Mouse (Mus musculus): ENCODE data around the gene Ankfn1. TPM values are rescaled to one million over a fixed set of nuclear protein-coding genes. Genes with fewer than 3 reads are reported as not detected.

The Ankfn1 gene
- polyA plus RNA-seq, 1 experiment from 2014 or later, result not detected

- Histone ChIP-seq H3K4me2 (no peak overlapping the region), H3K9ac (no peak overlapping the region), H3K27me3 (replicated peaks) (no peaks in the 10 kb centered on the region; the same call in 1 of the 2 replicates), H3K27ac (ENCODE audit: poor library complexity, severe bottlenecking) (no peak overlapping the region), H3K4me1 (replicated peaks) (peaks cover 10% of the 10 kb centered on the region), H3K36me3 (no peaks in the 10 kb centered on the region), H3K9me3 (replicated peaks) (no peaks in the 10 kb centered on the region), H3K4me3 (no peak overlapping the region)
- WGBS, result 67% methylated on average over 11 of the region's 11 CpGs
- ATAC-seq (ENCODE audit: insufficient number of reproducible peaks, low FRiP score), result no peak
Observed at GRCm38 (mm10) chr11:89420767-89421438, 356.6 kb downstream of the Ankfn1 start.

GRCm38 (mm10) chr11:89419863-89420262 is 357.6 kb downstream of the Ankfn1 start:
- no peak overlapping the region for H3K27ac ChIP-seq (ENCODE audit: poor library complexity, severe bottlenecking)
- ATAC-seq (ENCODE audit: insufficient number of reproducible peaks, low FRiP score), result no peak
- no peak overlapping the region for H3K9ac ChIP-seq
- peaks cover 10% of the 10 kb centered on the region for H3K4me1 ChIP-seq (replicated peaks)
- no peaks in the 10 kb centered on the region for H3K9me3 ChIP-seq (replicated peaks)
- H3K4me3 ChIP-seq, result no peak overlapping the region
- no peak overlapping the region for H3K4me2 ChIP-seq
- H3K27me3 ChIP-seq (replicated peaks), result peaks cover 3% of the 10 kb centered on the region; the same call in 1 of the 2 replicates
- H3K36me3 ChIP-seq, result no peaks in the 10 kb centered on the region
- WGBS, result 44% methylated on average over 2 of the region's 2 CpGs

- H3K36me3 ChIP-seq, result no peaks in the 10 kb centered on the region
- no peaks in the 10 kb centered on the region for H3K9me3 ChIP-seq (replicated peaks)
- H3K4me1 ChIP-seq (replicated peaks), result peaks cover 10% of the 10 kb centered on the region
- no peak overlapping the region for H3K4me2 ChIP-seq
- H3K27ac ChIP-seq (ENCODE audit: poor library complexity, severe bottlenecking), result no peak overlapping the region
- ATAC-seq (ENCODE audit: insufficient number of reproducible peaks, low FRiP score), result 0 out of 2 replicates have a peak, but pooled peaks have one; percentile 9
- H3K27me3 ChIP-seq (replicated peaks), result peaks cover 3% of the 10 kb centered on the region; the same call in 1 of the 2 replicates
- 51% methylated on average over 12 of the region's 12 CpGs for WGBS
- H3K4me3 ChIP-seq, result no peak overlapping the region
- H3K9ac ChIP-seq, result no peak overlapping the region
Observed at GRCm38 (mm10) chr11:89418644-89419043, 358.8 kb downstream of the Ankfn1 start.

- 61% methylated on average over 6 of the region's 6 CpGs for WGBS
- Histone ChIP-seq H3K4me3 (no peak overlapping the region), H3K9me3 (replicated peaks) (no peaks in the 10 kb centered on the region), H3K27me3 (replicated peaks) (0 out of 2 replicates have a peak, but pooled peaks cover 3% of the 10 kb centered on the region), H3K4me1 (replicated peaks) (peaks cover 10% of the 10 kb centered on the region), H3K36me3 (no peaks in the 10 kb centered on the region), H3K4me2 (no peak overlapping the region), H3K9ac (no peak overlapping the region), H3K27ac (ENCODE audit: poor library complexity, severe bottlenecking) (no peak overlapping the region)
- ATAC-seq (ENCODE audit: insufficient number of reproducible peaks, low FRiP score), result no peak
Observed at GRCm38 (mm10) chr11:89416769-89417168, 360.7 kb downstream of the Ankfn1 start.

- no peaks in the 10 kb centered on the region for H3K9me3 ChIP-seq (replicated peaks)
- no peaks in the 10 kb centered on the region for H3K4me1 ChIP-seq (replicated peaks)
- H3K27me3 ChIP-seq (replicated peaks), result no peaks in the 10 kb centered on the region
- H3K4me3 ChIP-seq, result no peak overlapping the region
- no peaks in the 10 kb centered on the region for H3K36me3 ChIP-seq
- ATAC-seq (ENCODE audit: insufficient number of reproducible peaks, low FRiP score), result no peak
- H3K27ac ChIP-seq (ENCODE audit: poor library complexity, severe bottlenecking), result no peak overlapping the region
- 74% methylated on average over 6 of the region's 6 CpGs for WGBS
- no peak overlapping the region for H3K9ac ChIP-seq
- no peak overlapping the region for H3K4me2 ChIP-seq
Observed at GRCm38 (mm10) chr11:89408774-89409173, 368.7 kb downstream of the Ankfn1 start.

- H3K4me3 ChIP-seq, result no peak overlapping the region
- 85% methylated on average over 1 of the region's 1 CpGs for WGBS
- no peaks in the 10 kb centered on the region for H3K9me3 ChIP-seq (replicated peaks)
- H3K4me1 ChIP-seq (replicated peaks), result no peaks in the 10 kb centered on the region
- H3K9ac ChIP-seq, result no peak overlapping the region
- ATAC-seq (ENCODE audit: insufficient number of reproducible peaks, low FRiP score), result no peak
- H3K27ac ChIP-seq (ENCODE audit: poor library complexity, severe bottlenecking), result no peak overlapping the region
- H3K36me3 ChIP-seq, result no peaks in the 10 kb centered on the region
- H3K27me3 ChIP-seq (replicated peaks), result no peaks in the 10 kb centered on the region
- H3K4me2 ChIP-seq, result no peak overlapping the region
Observed at GRCm38 (mm10) chr11:89404489-89404888, 373.0 kb downstream of the Ankfn1 start.

GRCm38 (mm10) chr11:89403436-89403835 is 374.0 kb downstream of the Ankfn1 start:
- ATAC-seq (ENCODE audit: insufficient number of reproducible peaks, low FRiP score), result no peak
- Histone ChIP-seq H3K4me1 (replicated peaks) (no peaks in the 10 kb centered on the region), H3K27ac (ENCODE audit: poor library complexity, severe bottlenecking) (no peak overlapping the region), H3K4me3 (no peak overlapping the region), H3K4me2 (no peak overlapping the region), H3K9me3 (replicated peaks) (no peaks in the 10 kb centered on the region), H3K27me3 (replicated peaks) (no peaks in the 10 kb centered on the region), H3K36me3 (no peaks in the 10 kb centered on the region), H3K9ac (no peak overlapping the region)
- 92% methylated on average over 14 of the region's 14 CpGs for WGBS

- Histone ChIP-seq H3K9me3 (replicated peaks) (no peaks in the 10 kb centered on the region), H3K9ac (no peak overlapping the region), H3K4me3 (no peak overlapping the region), H3K36me3 (no peaks in the 10 kb centered on the region), H3K27me3 (replicated peaks) (no peaks in the 10 kb centered on the region), H3K27ac (ENCODE audit: poor library complexity, severe bottlenecking) (no peak overlapping the region), H3K4me2 (no peak overlapping the region), H3K4me1 (replicated peaks) (peaks cover 6% of the 10 kb centered on the region)
- 71% methylated on average over 2 of the region's 2 CpGs for WGBS
- no peak for ATAC-seq (ENCODE audit: insufficient number of reproducible peaks, low FRiP score)
Observed at GRCm38 (mm10) chr11:89388851-89389250, 388.6 kb downstream of the Ankfn1 start.

GRCm38 (mm10) chr11:89382634-89383009 is 394.8 kb downstream of the Ankfn1 start:
- H3K9ac ChIP-seq, result peak overlapping the region; percentile 50; the same call in 1 of the 2 replicates

GRCm38 (mm10) chr11:89381782-89382633 is 395.4 kb downstream of the Ankfn1 start:
- WGBS, result 13% methylated on average over 8 of the region's 8 CpGs
- Histone ChIP-seq H3K4me2 (peak overlapping the region; percentile 42), H3K9ac (peak overlapping the region; percentile 56), H3K9me3 (replicated peaks) (no peaks in the 10 kb centered on the region), H3K4me1 (replicated peaks) (peaks cover 37% of the 10 kb centered on the region), H3K27ac (ENCODE audit: poor library complexity, severe bottlenecking) (peak overlapping the region; percentile 93), H3K36me3 (no peaks in the 10 kb centered on the region), H3K27me3 (replicated peaks) (no peaks in the 10 kb centered on the region), H3K4me3 (no peak overlapping the region)
- ATAC-seq (ENCODE audit: insufficient number of reproducible peaks, low FRiP score), result peak; percentile 87

More at GRCm38 (mm10) chr11:89382634-89383009, 394.8 kb downstream of the Ankfn1 start:
- Histone ChIP-seq H3K27ac (ENCODE audit: poor library complexity, severe bottlenecking) (peak overlapping the region; percentile 93), H3K36me3 (no peaks in the 10 kb centered on the region), H3K4me1 (replicated peaks) (peaks cover 37% of the 10 kb centered on the region), H3K4me3 (no peak overlapping the region), H3K4me2 (0 out of 2 replicates have a peak overlapping the region, but pooled peaks have one; percentile 42), H3K27me3 (replicated peaks) (no peaks in the 10 kb centered on the region), H3K9me3 (replicated peaks) (no peaks in the 10 kb centered on the region)
- no peak for ATAC-seq (ENCODE audit: insufficient number of reproducible peaks, low FRiP score)
- 56% methylated on average over 2 of the region's 2 CpGs for WGBS

GRCm38 (mm10) chr11:89370941-89371340 is 406.5 kb downstream of the Ankfn1 start:
- no peak overlapping the region for H3K27ac ChIP-seq (ENCODE audit: poor library complexity, severe bottlenecking)
- no peak for ATAC-seq (ENCODE audit: insufficient number of reproducible peaks, low FRiP score)
- H3K9me3 ChIP-seq (replicated peaks), result no peaks in the 10 kb centered on the region
- no peak overlapping the region for H3K9ac ChIP-seq
- 0 out of 2 replicates have a peak, but pooled peaks cover 4% of the 10 kb centered on the region for H3K27me3 ChIP-seq (replicated peaks)
- H3K4me2 ChIP-seq, result no peak overlapping the region
- no peak overlapping the region for H3K4me3 ChIP-seq
- no peaks in the 10 kb centered on the region for H3K36me3 ChIP-seq
- 92% methylated on average over 14 of the region's 14 CpGs for WGBS
- peaks cover 18% of the 10 kb centered on the region for H3K4me1 ChIP-seq (replicated peaks)
